9 mouse cellular contexts compared by ENCODE assay signal in the genomic region with DNA sequence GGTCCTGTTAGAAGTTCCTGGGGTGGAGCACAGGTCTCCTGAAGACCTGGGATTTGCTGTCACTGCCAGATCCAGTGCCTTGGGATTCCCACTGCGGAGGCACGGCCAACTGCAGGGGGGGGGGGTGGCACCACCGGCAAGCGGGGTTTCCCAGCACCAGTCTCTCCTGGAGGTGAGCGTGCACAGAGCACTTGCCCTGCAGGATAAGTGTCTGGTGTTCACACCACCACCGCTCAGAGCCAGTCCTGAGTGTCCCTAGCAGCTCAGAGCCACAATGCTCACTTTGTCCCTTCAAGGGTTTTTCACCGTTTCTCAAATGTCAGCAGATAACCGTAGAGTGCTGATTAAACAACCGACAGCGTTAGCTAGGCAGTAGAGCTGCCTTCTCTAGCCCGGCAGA. TPM values are rescaled to one million over a fixed set of nuclear protein-coding genes. Genes with fewer than 3 reads are reported as not detected.
DNase-seq lines count a peak whose midpoint lies in the region; ATAC-seq and TF ChIP-seq lines count a peak whose summit lies in the region.
"Had no signal": no experiment of that assay in that cellular context is flagged by ENCODE, and none has a peak within 500 bp of the region (broad histone marks: within the 10 kb centered on the region; RNA-seq: fewer than 3 reads in every experiment).

No protein-coding gene starts in this region.

- H3K4me3 ChIP-seq in lung, embryonic 16.5 days (ENCODE audit: low read length): peak overlapping the region; percentile 20; the same call in 1 of the 2 replicates
- H3K4me3 ChIP-seq in liver, embryonic 12.5 days: no peak overlapping the region
- H3K4me3 ChIP-seq in stomach, embryonic 16.5 days (replicated peaks; ENCODE audit: low read length): 0 out of 2 replicates have a peak overlapping the region, but pooled peaks have one; percentile 3
- no peak overlapping the region for H3K4me3 ChIP-seq in left cerebral cortex, adult 2 months
- H3K4me3 ChIP-seq: erythroblast, embryonic 14.5 days had no signal

- intact Hi-C loops in left cerebral cortex, adult 2 months (cut with DNase I): loop anchor here (10.0 kb wide), 1 partner anchor 468 kb away; no protein-coding TSS in a partner anchor

- no peak for TF ChIP-seq CTCF in left cerebral cortex, adult 2 months (IDR thresholded peaks at IDR 0.05)

- H3K27me3 ChIP-seq in lung, embryonic 16.5 days (ENCODE audit: control insufficient read depth, insufficient read depth, low read depth, low read length): no peaks in the 10 kb centered on the region
- peaks cover 1% of the 10 kb centered on the region; the same call in 1 of the 2 replicates for H3K27me3 ChIP-seq in liver, embryonic 12.5 days (replicated peaks)
- H3K27me3 ChIP-seq in stomach, embryonic 16.5 days (ENCODE audit: control insufficient read depth, insufficient read depth, low read length): no peaks in the 10 kb centered on the region

- H3K27ac ChIP-seq in lung, embryonic 16.5 days (ENCODE audit: low read length): peak overlapping the region; percentile 68
- H3K27ac ChIP-seq in liver, embryonic 12.5 days: no peak overlapping the region
- H3K27ac ChIP-seq in stomach, embryonic 16.5 days (ENCODE audit: low read length): no peak overlapping the region
- no peak overlapping the region for H3K27ac ChIP-seq in left cerebral cortex, adult 2 months

- no peak overlapping the region; the same call in 1 of the 2 replicates for H3K9ac ChIP-seq in lung, embryonic 16.5 days (ENCODE audit: low read length)
- no peak overlapping the region for H3K9ac ChIP-seq in liver, embryonic 12.5 days
- peak overlapping the region; percentile 31 for H3K9ac ChIP-seq in stomach, embryonic 16.5 days (ENCODE audit: low read length)

- peak; percentile 93 for ATAC-seq in lung, embryonic 16.5 days (ENCODE audit: low read depth)
- no peak for ATAC-seq in liver, embryonic 12.5 days
- no peak for ATAC-seq in stomach, embryonic 16.5 days (ENCODE audit: insufficient read depth, low FRiP score)

- H3K36me3 ChIP-seq in lung, embryonic 16.5 days (ENCODE audit: control insufficient read depth, insufficient read depth, low read length): no peaks in the 10 kb centered on the region
- H3K36me3 ChIP-seq in liver, embryonic 12.5 days: no peaks in the 10 kb centered on the region
- H3K36me3 ChIP-seq in stomach, embryonic 16.5 days (ENCODE audit: control insufficient read depth, insufficient read depth, low read length): no peaks in the 10 kb centered on the region

- H3K9me3 ChIP-seq in lung, embryonic 16.5 days (ENCODE audit: control insufficient read depth, low read length): no peaks in the 10 kb centered on the region
- H3K9me3 ChIP-seq in liver, embryonic 12.5 days (replicated peaks): no peaks in the 10 kb centered on the region
- no peaks in the 10 kb centered on the region for H3K9me3 ChIP-seq in stomach, embryonic 16.5 days (replicated peaks; ENCODE audit: control insufficient read depth, low read length)

- DNase-seq in adrenal gland, postnatal 14 days: peak; percentile 15
- no peak for DNase-seq in adrenal gland, postnatal 4 days (ENCODE audit: low spot score in 2 of 2)
- DNase-seq in lung, postnatal 10 days: no peak
- DNase-seq in left cerebral cortex, adult 2 months (ENCODE audit: extremely low spot score in 1 of 2, low spot score in 2 of 2): no peak
- no peak for DNase-seq in cerebellum, postnatal 4 days (ENCODE audit: low spot score in 2 of 2)

- H3K4me2 ChIP-seq in lung, embryonic 16.5 days (ENCODE audit: low read depth, low read length): peak overlapping the region; percentile 53
- H3K4me2 ChIP-seq in liver, embryonic 12.5 days: peak overlapping the region; percentile 32
- peak overlapping the region; percentile 38 for H3K4me2 ChIP-seq in stomach, embryonic 16.5 days (ENCODE audit: low read depth, low read length)

- 16% methylated on average over 11 of the region's 11 CpGs for WGBS in lung, embryonic 16.5 days
- WGBS in liver, embryonic 12.5 days (ENCODE audit: insufficient replicate concordance): 29% methylated on average over 11 of the region's 11 CpGs
- WGBS in stomach, embryonic 16.5 days: 22% methylated on average over 11 of the region's 11 CpGs

- peaks cover 7% of the 10 kb centered on the region for H3K4me1 ChIP-seq in lung, embryonic 16.5 days (replicated peaks; ENCODE audit: control insufficient read depth, insufficient read depth, low read length)
- peaks cover 8% of the 10 kb centered on the region for H3K4me1 ChIP-seq in liver, embryonic 12.5 days
- peaks cover 13% of the 10 kb centered on the region for H3K4me1 ChIP-seq in stomach, embryonic 16.5 days (ENCODE audit: control insufficient read depth, insufficient read depth, low read length)

RNA-seq across cellular contexts. Expression of gene Bcar3, which starts 22.7 kb away (rescaled TPM):
- total RNA-seq in adrenal gland, postnatal 14 days (2021): 51.4 and 55.5 TPM in 2 replicates
- 10 to 100 TPM; 47.6 to 54.2 TPM for total RNA-seq in adrenal gland, postnatal 4 days (2021)
- 14.8 and 16.9 TPM in 2 replicates for polyA plus RNA-seq in lung, embryonic 16.5 days (2015; fragmentation: Nextera tagmentation; extraction: Ambion mirVana)
- 5.5 and 6.8 TPM in 2 replicates for polyA plus RNA-seq in liver, embryonic 12.5 days (2016; fragmentation: Nextera tagmentation; extraction: Ambion mirVana)
- polyA plus RNA-seq in stomach, embryonic 16.5 days (2015; fragmentation: Nextera tagmentation; extraction: Ambion mirVana): 11.1 and 13.7 TPM in 2 replicates
- 10 to 100 TPM; 14.7 to 15.4 TPM for total RNA-seq in left cerebral cortex, adult 2 months (2021)
- polyA plus RNA-seq: erythroblast, embryonic 14.5 days had no signal

RNA-seq across cellular contexts. Expression of gene Dnttip2, which starts 42.4 kb away (rescaled TPM):
- 42.9 and 44.7 TPM in 2 replicates for total RNA-seq in adrenal gland, postnatal 14 days (2021)
- 10 to 100 TPM; 47.4 to 52.4 TPM for total RNA-seq in adrenal gland, postnatal 4 days (2021)
- 60.4 and 61.8 TPM in 2 replicates for polyA plus RNA-seq in lung, embryonic 16.5 days (2015; fragmentation: Nextera tagmentation; extraction: Ambion mirVana)
- 68.3 and 68.6 TPM in 2 replicates for polyA plus RNA-seq in liver, embryonic 12.5 days (2016; fragmentation: Nextera tagmentation; extraction: Ambion mirVana)
- 57.6 and 61.7 TPM in 2 replicates for polyA plus RNA-seq in stomach, embryonic 16.5 days (2015; fragmentation: Nextera tagmentation; extraction: Ambion mirVana)
- 10 to 100 TPM; 29.5 to 33.4 TPM for total RNA-seq in left cerebral cortex, adult 2 months (2021)

Comparison
In these comparisons a context has a peak if more than half of its experiments do, and no peak if none do; other contexts are left out.
1. H3K4me3 ChIP-seq: peak in lung, embryonic 16.5 days (single experiment) and stomach, embryonic 16.5 days (single experiment); none in liver, embryonic 12.5 days (single experiment) and left cerebral cortex, adult 2 months (single experiment).
2. Peak in every context shown above with its lines, with median percentiles within 50 percentile points of each other: H3K4me2 ChIP-seq.